Mouse (Mus musculus): ENCODE results near the gene Dolpp1. TPM values are rescaled to one million over a fixed set of nuclear protein-coding genes. Genes with fewer than 3 reads are reported as not detected.
A peak's percentile ranks its signal among the peaks of the same experiment; 100 is the strongest.

Dolpp1 gene
- polyA plus RNA-seq, 1 experiment: 2.2 TPM

- Histone ChIP-seq H3K4me1 (ENCODE audit: control insufficient read depth) (peaks cover 54% of the 10 kb centered on the region), H3K4me3 (replicated peaks) (no peak overlapping the region), H3K36me3 (ENCODE audit: control insufficient read depth) (peaks cover 73% of the 10 kb centered on the region), H3K9me3 (ENCODE audit: control insufficient read depth, low read length) (no peaks in the 10 kb centered on the region), H3K27me3 (ENCODE audit: control insufficient read depth) (no peaks in the 10 kb centered on the region)
- no peak for TF ChIP-seq GATA1 (IDR thresholded peaks at IDR 0.05; ENCODE audit: low read length)
- no peak for TF ChIP-seq TAL1 (IDR thresholded peaks at IDR 0.05; ENCODE audit: low read length)
Observed at GRCm38 (mm10) chr2:30421432-30421831, 29.4 kb downstream of the Dolpp1 start.

GRCm38 (mm10) chr2:30429156-30429555, 37.1 kb downstream of the Dolpp1 start:
- no peak for TF ChIP-seq GATA1 (IDR thresholded peaks at IDR 0.05; ENCODE audit: low read length)
- TF ChIP-seq TAL1 (IDR thresholded peaks at IDR 0.05; ENCODE audit: low read length): no peak
- no peaks in the 10 kb centered on the region; the same call in 1 of the 2 replicates for H3K9me3 ChIP-seq (ENCODE audit: control insufficient read depth, low read length)
- H3K4me1 ChIP-seq (ENCODE audit: control insufficient read depth): peaks cover 59% of the 10 kb centered on the region
- no peak overlapping the region for H3K4me3 ChIP-seq (replicated peaks)
- no peaks in the 10 kb centered on the region for H3K27me3 ChIP-seq (ENCODE audit: control insufficient read depth)
- peaks cover 85% of the 10 kb centered on the region for H3K36me3 ChIP-seq (ENCODE audit: control insufficient read depth)

GRCm38 (mm10) chr2:30435326-30436155, 43.5 kb downstream of the Dolpp1 start:
- H3K4me3 ChIP-seq (replicated peaks): peak overlapping the region; percentile 31
- no peaks in the 10 kb centered on the region; the same call in 1 of the 2 replicates for H3K27me3 ChIP-seq (ENCODE audit: control insufficient read depth)
- TF ChIP-seq TAL1 (IDR thresholded peaks at IDR 0.05; ENCODE audit: low read length) (no peak), GATA1 (IDR thresholded peaks at IDR 0.05; ENCODE audit: low read length) (no peak)
- H3K9me3 ChIP-seq (ENCODE audit: control insufficient read depth, low read length): no peaks in the 10 kb centered on the region; the same call in 1 of the 2 replicates
- peaks cover 62% of the 10 kb centered on the region for H3K4me1 ChIP-seq (ENCODE audit: control insufficient read depth)
- H3K36me3 ChIP-seq (ENCODE audit: control insufficient read depth): peaks cover 100% of the 10 kb centered on the region

- Histone ChIP-seq H3K4me1 (ENCODE audit: control insufficient read depth) (peaks cover 62% of the 10 kb centered on the region), H3K36me3 (ENCODE audit: control insufficient read depth) (peaks cover 100% of the 10 kb centered on the region), H3K4me3 (replicated peaks) (no peak overlapping the region), H3K27me3 (ENCODE audit: control insufficient read depth) (no peaks in the 10 kb centered on the region; the same call in 1 of the 2 replicates), H3K9me3 (ENCODE audit: control insufficient read depth, low read length) (no peaks in the 10 kb centered on the region; the same call in 1 of the 2 replicates)
- TF ChIP-seq TAL1 (IDR thresholded peaks at IDR 0.05; ENCODE audit: low read length): no peak
- no peak for TF ChIP-seq GATA1 (IDR thresholded peaks at IDR 0.05; ENCODE audit: low read length)
Observed at GRCm38 (mm10) chr2:30436156-30436545, 44.1 kb downstream of the Dolpp1 start.

- Histone ChIP-seq H3K27me3 (ENCODE audit: control insufficient read depth) (no peaks in the 10 kb centered on the region; the same call in 1 of the 2 replicates), H3K9me3 (ENCODE audit: control insufficient read depth, low read length) (no peaks in the 10 kb centered on the region; the same call in 1 of the 2 replicates), H3K4me3 (replicated peaks) (no peak overlapping the region), H3K4me1 (ENCODE audit: control insufficient read depth) (peaks cover 58% of the 10 kb centered on the region), H3K36me3 (ENCODE audit: control insufficient read depth) (peaks cover 100% of the 10 kb centered on the region)
- TF ChIP-seq GATA1 (IDR thresholded peaks at IDR 0.05; ENCODE audit: low read length) (no peak), TAL1 (IDR thresholded peaks at IDR 0.05; ENCODE audit: low read length) (no peak)
Observed at GRCm38 (mm10) chr2:30436809-30437208, 44.8 kb downstream of the Dolpp1 start.

GRCm38 (mm10) chr2:30437791-30438190, 45.7 kb downstream of the Dolpp1 start:
- no peak for TF ChIP-seq GATA1 (IDR thresholded peaks at IDR 0.05; ENCODE audit: low read length)
- TF ChIP-seq TAL1 (IDR thresholded peaks at IDR 0.05; ENCODE audit: low read length): no peak
- peaks cover 56% of the 10 kb centered on the region for H3K4me1 ChIP-seq (ENCODE audit: control insufficient read depth)
- no peaks in the 10 kb centered on the region; the same call in 1 of the 2 replicates for H3K9me3 ChIP-seq (ENCODE audit: control insufficient read depth, low read length)
- H3K4me3 ChIP-seq (replicated peaks): no peak overlapping the region
- no peaks in the 10 kb centered on the region; the same call in 1 of the 2 replicates for H3K27me3 ChIP-seq (ENCODE audit: control insufficient read depth)
- peaks cover 100% of the 10 kb centered on the region for H3K36me3 ChIP-seq (ENCODE audit: control insufficient read depth)

GRCm38 (mm10) chr2:30439631-30440030, 47.6 kb downstream of the Dolpp1 start:
- TF ChIP-seq GATA1 (IDR thresholded peaks at IDR 0.05; ENCODE audit: low read length): no peak
- no peak for TF ChIP-seq TAL1 (IDR thresholded peaks at IDR 0.05; ENCODE audit: low read length)
- H3K36me3 ChIP-seq (ENCODE audit: control insufficient read depth): peaks cover 100% of the 10 kb centered on the region
- H3K4me1 ChIP-seq (ENCODE audit: control insufficient read depth): peaks cover 39% of the 10 kb centered on the region
- no peaks in the 10 kb centered on the region; the same call in 1 of the 2 replicates for H3K27me3 ChIP-seq (ENCODE audit: control insufficient read depth)
- no peaks in the 10 kb centered on the region for H3K9me3 ChIP-seq (ENCODE audit: control insufficient read depth, low read length)
- no peak overlapping the region for H3K4me3 ChIP-seq (replicated peaks)

GRCm38 (mm10) chr2:30440211-30440700, 48.2 kb downstream of the Dolpp1 start:
- peaks cover 33% of the 10 kb centered on the region for H3K4me1 ChIP-seq (ENCODE audit: control insufficient read depth)
- H3K36me3 ChIP-seq (ENCODE audit: control insufficient read depth): peaks cover 100% of the 10 kb centered on the region
- no peak for TF ChIP-seq TAL1 (IDR thresholded peaks at IDR 0.05; ENCODE audit: low read length)
- H3K4me3 ChIP-seq (replicated peaks): no peak overlapping the region
- no peaks in the 10 kb centered on the region; the same call in 1 of the 2 replicates for H3K27me3 ChIP-seq (ENCODE audit: control insufficient read depth)
- no peaks in the 10 kb centered on the region for H3K9me3 ChIP-seq (ENCODE audit: control insufficient read depth, low read length)
